Mouse (Mus musculus) G1E (cell line): Measurements from ENCODE around the gene Galnt14.

Experiments
- CTCF ChIP-seq: IDR thresholded peaks from 2 replicates; pipeline ENCODE4 v1.5.1; 2012; ENCODE audit warnings: low read depth, low read length, inconsistent platforms, mixed read lengths
- GATA1 ChIP-seq: IDR thresholded peaks from 2 replicates; pipeline ENCODE4 v1.6.1; 2012; ENCODE audit warnings: borderline replicate concordance, low read length, inconsistent platforms, mixed read lengths
- POLR2AphosphoS5 ChIP-seq: IDR thresholded peaks from 2 replicates; pipeline ENCODE4 v1.6.1; 2012; ENCODE audit warnings: low read depth, low read length, inconsistent platforms; ENCODE audit not compliant: insufficient replicate concordance
- TAL1 ChIP-seq: conservative IDR thresholded peaks from 2 replicates; pipeline ENCODE4 v1.6.1; 2012; ENCODE audit warnings: low read depth, low read length, inconsistent platforms, mixed read lengths

GRCm38 (mm10) chr17:73453646-73454045, 256.6 kb downstream of the Galnt14 start:
- TF ChIP-seq CTCF, result no peak
- TF ChIP-seq GATA1, result no peak
- TF ChIP-seq POLR2AphosphoS5, result no peak
- TF ChIP-seq TAL1, result no peak
